ENCODE assay signal across 9 mouse cellular contexts in genomic region chr7:123365876-123366741, GRCm38 (mm10). TPM values are rescaled to one million over a fixed set of nuclear protein-coding genes. Genes with fewer than 3 reads are reported as not detected.
DNase-seq lines count a peak whose midpoint lies in the region; ATAC-seq and TF ChIP-seq lines count a peak whose summit lies in the region.
"Had no signal": no experiment of that assay in that cellular context is flagged by ENCODE, and none has a peak within 500 bp of the region (broad histone marks: within the 10 kb centered on the region; RNA-seq: fewer than 3 reads in every experiment).

No protein-coding gene starts in this region.

- ATAC-seq in kidney, embryonic 15.5 days (replicated peaks; ENCODE audit: low FRiP score): no peak
- ATAC-seq in intestine, postnatal 0 days: no peak
- ATAC-seq in midbrain, embryonic 15.5 days (replicated peaks): no peak

- H3K9me3 ChIP-seq in kidney, embryonic 15.5 days (replicated peaks): no peaks in the 10 kb centered on the region
- no peaks in the 10 kb centered on the region for H3K9me3 ChIP-seq in intestine, postnatal 0 days (ENCODE audit: control insufficient read depth)
- no peaks in the 10 kb centered on the region for H3K9me3 ChIP-seq in midbrain, embryonic 15.5 days
- H3K9me3 ChIP-seq: hindbrain, embryonic 12.5 days had no signal

- no peaks in the 10 kb centered on the region for H3K27me3 ChIP-seq in kidney, embryonic 15.5 days
- no peaks in the 10 kb centered on the region for H3K27me3 ChIP-seq in intestine, postnatal 0 days (replicated peaks; ENCODE audit: control insufficient read depth, insufficient read depth, low read length)
- no peaks in the 10 kb centered on the region for H3K27me3 ChIP-seq in midbrain, embryonic 15.5 days (replicated peaks)
- H3K27me3 ChIP-seq: hindbrain, embryonic 12.5 days had no signal

- no peak overlapping the region for H3K4me2 ChIP-seq in kidney, embryonic 15.5 days
- peak overlapping the region; percentile 92; the same call in 1 of the 2 replicates for H3K4me2 ChIP-seq in intestine, postnatal 0 days (replicated peaks; ENCODE audit: low read depth)
- H3K4me2 ChIP-seq in midbrain, embryonic 15.5 days: no peak overlapping the region
- H3K4me2 ChIP-seq: hindbrain, embryonic 12.5 days had no signal

- DNase-seq in kidney, adult 9 months: peak; percentile 54
- peak; percentile 61 for DNase-seq in cerebellum, adult 9-11 months
- DNase-seq in lung, postnatal 4 days: peak; percentile 28 to 31
- no peak for DNase-seq in left cerebral cortex, postnatal 36 days (ENCODE audit: low spot score in 2 of 2)
- DNase-seq in right cerebral cortex, postnatal 4 days: no peak

- H3K4me3 ChIP-seq in kidney, embryonic 15.5 days (replicated peaks): no peak overlapping the region
- H3K4me3 ChIP-seq in intestine, postnatal 0 days (ENCODE audit: low read depth, low read length): no peak overlapping the region
- H3K4me3 ChIP-seq in midbrain, embryonic 15.5 days: no peak overlapping the region
- H3K4me3 ChIP-seq: hindbrain, embryonic 12.5 days had no signal

- WGBS in kidney, embryonic 15.5 days: 84% methylated on average over 7 of the region's 7 CpGs
- WGBS in intestine, postnatal 0 days: 57% methylated on average over 7 of the region's 7 CpGs
- 75% methylated on average over 7 of the region's 7 CpGs for WGBS in midbrain, embryonic 15.5 days

- no peak for TF ChIP-seq CTCF in intestine, postnatal 0 days (IDR thresholded peaks at IDR 0.05; ENCODE audit: low read depth)

- H3K36me3 ChIP-seq in kidney, embryonic 15.5 days: no peaks in the 10 kb centered on the region
- H3K36me3 ChIP-seq in intestine, postnatal 0 days (ENCODE audit: control insufficient read depth, insufficient read depth): no peaks in the 10 kb centered on the region
- H3K36me3 ChIP-seq in midbrain, embryonic 15.5 days (replicated peaks): no peaks in the 10 kb centered on the region
- H3K36me3 ChIP-seq: hindbrain, embryonic 12.5 days had no signal

- intact Hi-C loops in left cerebral cortex, postnatal 36 days (cut with DNase I): loop anchor here (5.0 kb wide), 1 partner anchor 39 kb away; no protein-coding TSS in a partner anchor

- no peak overlapping the region for H3K27ac ChIP-seq in kidney, embryonic 15.5 days
- peak overlapping the region; percentile 35; the same call in 1 of the 2 replicates for H3K27ac ChIP-seq in intestine, postnatal 0 days (ENCODE audit: low read depth, low read length)
- H3K27ac ChIP-seq in midbrain, embryonic 15.5 days: no peak overlapping the region
- H3K27ac ChIP-seq: hindbrain, embryonic 12.5 days had no signal

- H3K9ac ChIP-seq in kidney, embryonic 15.5 days: no peak overlapping the region
- no peak overlapping the region for H3K9ac ChIP-seq in intestine, postnatal 0 days (ENCODE audit: low read depth, low read length)
- no peak overlapping the region for H3K9ac ChIP-seq in midbrain, embryonic 15.5 days
- H3K9ac ChIP-seq: hindbrain, embryonic 12.5 days had no signal

- peaks cover 47% of the 10 kb centered on the region for H3K4me1 ChIP-seq in kidney, embryonic 15.5 days
- peaks cover 15% of the 10 kb centered on the region for H3K4me1 ChIP-seq in intestine, postnatal 0 days (replicated peaks; ENCODE audit: control insufficient read depth, insufficient read depth, low read length)
- peaks cover 35% of the 10 kb centered on the region for H3K4me1 ChIP-seq in midbrain, embryonic 15.5 days

RNA-seq across cellular contexts. Expression of gene Lcmt1, which starts 3.5 kb away (rescaled TPM):
- 54.5 and 54.9 TPM in 2 replicates for polyA plus RNA-seq in kidney, embryonic 15.5 days (2015; fragmentation: Nextera tagmentation; extraction: Ambion mirVana)
- polyA plus RNA-seq in intestine, postnatal 0 days (2015; fragmentation: Nextera tagmentation; extraction: Ambion mirVana): 36.2 and 41.5 TPM in 2 replicates
- total RNA-seq in left cerebral cortex, postnatal 36 days (2021): 10 to 100 TPM; 79.2 to 89.2 TPM
- polyA plus RNA-seq in midbrain, embryonic 15.5 days (2015; fragmentation: Nextera tagmentation; extraction: Ambion mirVana): 101 and 103 TPM in 2 replicates

RNA-seq across cellular contexts. Expression of gene Arhgap17, which starts 3.6 kb away (rescaled TPM):
- polyA plus RNA-seq in kidney, embryonic 15.5 days (2015; fragmentation: Nextera tagmentation; extraction: Ambion mirVana): 23.7 and 25.2 TPM in 2 replicates
- 17.2 and 18.0 TPM in 2 replicates for polyA plus RNA-seq in intestine, postnatal 0 days (2015; fragmentation: Nextera tagmentation; extraction: Ambion mirVana)
- total RNA-seq in left cerebral cortex, postnatal 36 days (2021): 10 to 100 TPM; 11.6 to 18.0 TPM
- polyA plus RNA-seq in midbrain, embryonic 15.5 days (2015; fragmentation: Nextera tagmentation; extraction: Ambion mirVana): 8.9 and 10.6 TPM in 2 replicates

Comparison
In these comparisons a context has a peak if more than half of its experiments do, and no peak if none do; other contexts are left out.
1. DNase-seq: peak in kidney, adult 9 months (single experiment), cerebellum, adult 9-11 months (single experiment) and lung, postnatal 4 days (2 of 2); none in left cerebral cortex, postnatal 36 days (0 of 2) and right cerebral cortex, postnatal 4 days (single experiment).